Mouse (Mus musculus) limb, embryonic 10.5 days (tissue): ENCODE data around the gene Mtmr4. TPM values are rescaled to one million over a fixed set of nuclear protein-coding genes. Genes with fewer than 3 reads are reported as not detected.

Source experiments
- DNase-seq: peaks from one replicate; pipeline ENCODE4 v3.0.0-alpha.2; 2017; ENCODE audit warnings: low spot score
- H3K27ac ChIP-seq: fragments of 300-500 bp; sonication (generic); 2 replicates; pipeline ENCODE4 v1.5.1; 2016; ENCODE audit warnings: mild to moderate bottlenecking
- H3K27me3 ChIP-seq: fragments of 300-500 bp; sonication (generic); 2 replicates; pipeline ENCODE4 v1.6.1; 2016; ENCODE audit warnings: low read depth, mild to moderate bottlenecking; ENCODE audit not compliant: poor library complexity, severe bottlenecking
- H3K36me3 ChIP-seq: fragments of 300-500 bp; sonication (generic); 2 replicates; pipeline ENCODE4 v1.6.1; 2016; ENCODE audit warnings: mild to moderate bottlenecking, moderate library complexity
- H3K4me1 ChIP-seq: fragments of 300-500 bp; sonication (generic); 2 replicates; pipeline ENCODE4 v1.6.1; 2016
- H3K4me3 ChIP-seq: fragments of 300-500 bp; sonication (generic); 2 replicates; pipeline ENCODE4 v1.5.1; 2016; ENCODE audit warnings: mild to moderate bottlenecking, moderate library complexity
- H3K9me3 ChIP-seq: fragments of 300-500 bp; sonication (generic); replicated peaks from 2 replicates; pipeline ENCODE4 v1.6.1; 2016; ENCODE audit warnings: mild to moderate bottlenecking
- WGBS: fragments of 180-500 bp; shearing (Covaris S2); methylation state at CpG from one replicate; pipeline ENCODE4 v1.1.7; 2016; 5-methylcytosine and 5-hydroxymethylcytosine counted together
- polyA plus RNA-seq: library from polyadenylated mRNA; unstranded; fragments of >200 nt; fragmentation: Nextera tagmentation; extraction: Ambion mirVana; gene quantifications from 2 replicates; pipeline ENCODE4 v1.2.1, GENCODE M21; 2016

The Mtmr4 gene
- polyA plus RNA-seq, 1 experiment from 2014 or later = 69.0 TPM

- WGBS = 95% methylated on average over 5 of the region's 5 CpGs
- DNase-seq = no peak
Observed at GRCm38 (mm10) chr11:87587211-87587874, 4.6 kb upstream of the Mtmr4 start.

GRCm38 (mm10) chr11:87589605-87590004, 2.4 kb upstream of the Mtmr4 start:
- no peak for DNase-seq
- Histone ChIP-seq H3K27ac (no peak overlapping the region), H3K36me3 (peaks cover 12% of the 10 kb centered on the region), H3K27me3 (no peaks in the 10 kb centered on the region), H3K4me1 (peaks cover 46% of the 10 kb centered on the region), H3K9me3 (no peaks in the 10 kb centered on the region), H3K4me3 (peak overlapping the region; percentile 80; the same call in 1 of the 2 replicates)
- 89% methylated on average over 8 of the region's 8 CpGs for WGBS

More at GRCm38 (mm10) chr11:87587211-87587874, 4.6 kb upstream of the Mtmr4 start:
- H3K27ac ChIP-seq = no peak overlapping the region
- H3K4me3 ChIP-seq = no peak overlapping the region
- peaks cover 29% of the 10 kb centered on the region for H3K4me1 ChIP-seq
- no peaks in the 10 kb centered on the region for H3K27me3 ChIP-seq
- H3K36me3 ChIP-seq = no peaks in the 10 kb centered on the region
- H3K9me3 ChIP-seq = no peaks in the 10 kb centered on the region

GRCm38 (mm10) chr11:87590841-87591525, 979 bp upstream of the Mtmr4 start:
- peak; percentile 63 for DNase-seq
- no peaks in the 10 kb centered on the region for H3K27me3 ChIP-seq
- H3K9me3 ChIP-seq = no peaks in the 10 kb centered on the region
- H3K36me3 ChIP-seq = peaks cover 19% of the 10 kb centered on the region
- 3% methylated on average over 25 of the region's 25 CpGs for WGBS
- H3K27ac ChIP-seq = peak overlapping the region; percentile 92
- H3K4me1 ChIP-seq = peaks cover 60% of the 10 kb centered on the region
- H3K4me3 ChIP-seq = peak overlapping the region; percentile 80

- Histone ChIP-seq H3K4me1 (peaks cover 73% of the 10 kb centered on the region), H3K4me3 (peak overlapping the region; percentile 80), H3K9me3 (no peaks in the 10 kb centered on the region), H3K27ac (peak overlapping the region; percentile 92), H3K36me3 (peaks cover 28% of the 10 kb centered on the region), H3K27me3 (no peaks in the 10 kb centered on the region)
- 0% methylated on average over 15 of the region's 15 CpGs for WGBS
- no peak for DNase-seq
Observed at GRCm38 (mm10) chr11:87592354-87592695, 363 bp downstream of the Mtmr4 start.

GRCm38 (mm10) chr11:87592713-87593598, 994 bp downstream of the Mtmr4 start:
- H3K27me3 ChIP-seq = no peaks in the 10 kb centered on the region
- H3K27ac ChIP-seq = peak overlapping the region; percentile 92
- H3K9me3 ChIP-seq = no peaks in the 10 kb centered on the region
- H3K4me1 ChIP-seq = peaks cover 74% of the 10 kb centered on the region
- 42% methylated on average over 13 of the region's 13 CpGs for whole genome bisulfite sequencing
- DNase-seq = no peak
- peaks cover 35% of the 10 kb centered on the region for H3K36me3 ChIP-seq
- H3K4me3 ChIP-seq = peak overlapping the region; percentile 80

- Histone ChIP-seq H3K27ac (peak overlapping the region; percentile 94), H3K36me3 (peaks cover 59% of the 10 kb centered on the region), H3K4me3 (peak overlapping the region; percentile 80), H3K9me3 (no peaks in the 10 kb centered on the region), H3K27me3 (no peaks in the 10 kb centered on the region), H3K4me1 (peaks cover 56% of the 10 kb centered on the region)
- DNase-seq = peak; percentile 87
- 2% methylated on average over 25 of the region's 37 CpGs for WGBS
Observed at GRCm38 (mm10) chr11:87595327-87595841, 3.4 kb downstream of the Mtmr4 start.

- Histone ChIP-seq H3K27ac (peak overlapping the region; percentile 94), H3K9me3 (no peaks in the 10 kb centered on the region), H3K27me3 (no peaks in the 10 kb centered on the region), H3K4me1 (peaks cover 51% of the 10 kb centered on the region), H3K36me3 (peaks cover 65% of the 10 kb centered on the region), H3K4me3 (peak overlapping the region; percentile 80)
- no peak for DNase-seq
- WGBS = 10% methylated on average over 7 of the region's 7 CpGs
Observed at GRCm38 (mm10) chr11:87595976-87596375, 4.0 kb downstream of the Mtmr4 start.

GRCm38 (mm10) chr11:87596492-87596891, 4.5 kb downstream of the Mtmr4 start:
- Histone ChIP-seq H3K4me3 (peak overlapping the region; percentile 80), H3K27me3 (no peaks in the 10 kb centered on the region), H3K36me3 (peaks cover 70% of the 10 kb centered on the region), H3K9me3 (no peaks in the 10 kb centered on the region), H3K27ac (peak overlapping the region; percentile 94), H3K4me1 (peaks cover 51% of the 10 kb centered on the region)
- WGBS = 53% methylated on average over 2 of the region's 2 CpGs
- no peak for DNase-seq

- Histone ChIP-seq H3K36me3 (peaks cover 76% of the 10 kb centered on the region), H3K9me3 (no peaks in the 10 kb centered on the region), H3K27ac (peak overlapping the region; percentile 94; the same call in 1 of the 2 replicates), H3K4me1 (peaks cover 51% of the 10 kb centered on the region), H3K4me3 (peak overlapping the region; percentile 80), H3K27me3 (no peaks in the 10 kb centered on the region)
- DNase-seq = no peak
Observed at GRCm38 (mm10) chr11:87597061-87597460, 5.1 kb downstream of the Mtmr4 start.

- H3K27me3 ChIP-seq = no peaks in the 10 kb centered on the region
- no peak overlapping the region for H3K4me3 ChIP-seq
- H3K27ac ChIP-seq = no peak overlapping the region
- H3K9me3 ChIP-seq = no peaks in the 10 kb centered on the region
- no peak for DNase-seq
- whole genome bisulfite sequencing = 90% methylated on average over 13 of the region's 13 CpGs
- H3K4me1 ChIP-seq = peaks cover 28% of the 10 kb centered on the region
- H3K36me3 ChIP-seq = peaks cover 89% of the 10 kb centered on the region
Observed at GRCm38 (mm10) chr11:87599395-87600089, 7.6 kb downstream of the Mtmr4 start.

GRCm38 (mm10) chr11:87600322-87600853, 8.4 kb downstream of the Mtmr4 start:
- H3K27ac ChIP-seq = no peak overlapping the region
- H3K27me3 ChIP-seq = no peaks in the 10 kb centered on the region
- no peak overlapping the region for H3K4me3 ChIP-seq
- H3K4me1 ChIP-seq = peaks cover 20% of the 10 kb centered on the region
- no peaks in the 10 kb centered on the region for H3K9me3 ChIP-seq
- 92% methylated on average over 10 of the region's 10 CpGs for WGBS
- H3K36me3 ChIP-seq = peaks cover 93% of the 10 kb centered on the region
- DNase-seq = no peak

GRCm38 (mm10) chr11:87602234-87602633, 10.3 kb downstream of the Mtmr4 start:
- H3K27me3 ChIP-seq = no peaks in the 10 kb centered on the region
- no peak overlapping the region for H3K27ac ChIP-seq
- peaks cover 100% of the 10 kb centered on the region for H3K36me3 ChIP-seq
- H3K4me1 ChIP-seq = peaks cover 2% of the 10 kb centered on the region; the same call in 1 of the 2 replicates
- 89% methylated on average over 9 of the region's 9 CpGs for WGBS
- H3K9me3 ChIP-seq = no peaks in the 10 kb centered on the region
- no peak overlapping the region for H3K4me3 ChIP-seq
- no peak for DNase-seq
